Mouse (Mus musculus): ENCODE measurements around the gene Tekt4. TPM values are rescaled to one million over a fixed set of nuclear protein-coding genes. Genes with fewer than 3 reads are reported as not detected.
A peak's percentile ranks its signal among the peaks of the same experiment; 100 is the strongest.

Gene Tekt4
- polyA plus RNA-seq, 1 experiment: not detected

DNA sequence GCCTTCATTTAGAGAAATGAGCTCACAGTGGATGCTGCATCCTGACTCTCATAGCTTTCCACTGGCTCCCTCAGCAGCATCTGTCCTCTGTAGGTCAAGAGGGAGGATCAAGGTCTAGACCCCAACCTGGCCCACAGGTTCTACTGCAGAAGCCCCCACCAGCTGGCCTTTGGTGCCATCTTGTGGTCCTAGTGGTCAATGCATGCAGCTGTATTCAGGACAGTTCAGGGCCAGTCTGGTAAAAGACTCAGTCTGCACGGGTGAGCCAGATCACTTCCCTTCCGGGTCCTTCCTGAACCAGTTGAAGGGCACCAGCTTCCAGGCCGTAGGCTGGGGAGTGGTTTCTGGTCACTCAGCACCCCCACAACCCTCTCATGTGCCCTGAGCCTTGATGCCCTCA, 53.4 kb downstream of the Tekt4 start:
- no peak for TF ChIP-seq MAX (IDR thresholded peaks at IDR 0.05; ENCODE audit: low read depth)
- no peak for TF ChIP-seq POLR2AphosphoS2 (IDR thresholded peaks at IDR 0.05; ENCODE audit: insufficient read length, low read depth)
- TF ChIP-seq REST (IDR thresholded peaks at IDR 0.05; ENCODE audit: insufficient read depth, insufficient read length): no peak
- TF ChIP-seq MYOG (IDR thresholded peaks at IDR 0.05; ENCODE audit: control insufficient read depth in 1 of 3, insufficient read depth in 1 of 3, insufficient read length in 2 of 3, low read depth in 2 of 3): no peak
- TF ChIP-seq SRF (IDR thresholded peaks at IDR 0.05; ENCODE audit: control insufficient read depth, insufficient read length, low read depth): no peak
- TF ChIP-seq CEBPB (IDR thresholded peaks at IDR 0.05; ENCODE audit: insufficient read depth, poor library complexity, severe bottlenecking): no peak
- no peak for TF ChIP-seq USF1 (IDR thresholded peaks at IDR 0.05; ENCODE audit: low read depth)
- TF ChIP-seq TCF12 (IDR thresholded peaks at IDR 0.05; ENCODE audit: insufficient read depth, poor library complexity, severe bottlenecking): no peak
- TF ChIP-seq POLR2A (IDR thresholded peaks at IDR 0.05; ENCODE audit: insufficient read length, low read depth): no peak
- TF ChIP-seq TCF3 (IDR thresholded peaks at IDR 0.05; ENCODE audit: insufficient read length, low read depth): no peak
- no peak for TF ChIP-seq MYOD1 (IDR thresholded peaks at IDR 0.05; ENCODE audit: control insufficient read depth in 1 of 3, insufficient read length in 2 of 3, low read depth in 2 of 3)
- TF ChIP-seq E2F4 (IDR thresholded peaks at IDR 0.05; ENCODE audit: insufficient read depth): no peak
- Histone ChIP-seq H3K4me2 (ENCODE audit: low read depth) (no peak overlapping the region), H3K4me3 (no peak overlapping the region), H3K36me3 (ENCODE audit: control insufficient read depth, insufficient read depth) (no peaks in the 10 kb centered on the region), H3K79me2 (ENCODE audit: control insufficient read depth, insufficient read depth) (no peaks in the 10 kb centered on the region), H3ac (ENCODE audit: control insufficient read depth, insufficient read length) (no peak overlapping the region), H3K27me3 (ENCODE audit: control insufficient read depth, insufficient read depth, insufficient read length) (peaks cover 10% of the 10 kb centered on the region)

DNA sequence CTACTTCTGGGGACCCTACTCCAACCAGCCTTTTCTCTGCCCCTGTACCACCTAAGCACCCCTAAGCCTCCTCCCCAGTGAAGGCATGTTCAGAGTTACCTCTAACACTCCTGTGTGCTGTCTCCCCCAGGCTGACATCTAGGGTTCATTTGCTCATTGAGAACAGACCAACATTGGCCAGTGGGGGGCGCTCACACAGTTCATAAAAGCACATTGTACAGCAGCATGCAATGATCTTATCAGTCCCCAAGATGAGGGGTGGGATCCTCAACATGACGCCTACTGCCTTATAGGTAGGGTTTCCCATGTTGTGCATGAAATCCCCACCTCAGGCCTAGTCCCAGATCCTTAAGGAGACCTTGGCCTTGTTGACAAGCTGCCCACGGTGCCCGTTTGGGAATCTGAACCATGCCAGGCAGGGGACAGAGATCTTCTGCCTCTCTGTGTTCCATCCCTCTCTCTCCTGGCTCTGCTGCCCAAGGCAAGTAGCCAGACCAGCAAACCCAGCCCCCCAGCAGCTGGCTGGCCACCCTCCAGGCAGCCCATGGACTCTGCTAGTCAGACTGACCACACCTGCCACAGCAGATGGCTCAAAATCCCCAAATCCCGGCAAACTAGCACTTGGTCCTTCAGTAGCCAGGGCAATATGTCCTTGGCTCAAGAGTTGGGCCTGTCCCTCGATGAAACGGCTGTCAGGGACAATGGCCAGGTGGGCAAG, 54.6 kb downstream of the Tekt4 start:
- Histone ChIP-seq H3ac (ENCODE audit: control insufficient read depth, insufficient read length) (no peak overlapping the region), H3K36me3 (ENCODE audit: control insufficient read depth, insufficient read depth) (no peaks in the 10 kb centered on the region), H3K79me2 (ENCODE audit: control insufficient read depth, insufficient read depth) (no peaks in the 10 kb centered on the region), H3K27me3 (ENCODE audit: control insufficient read depth, insufficient read depth, insufficient read length) (peaks cover 10% of the 10 kb centered on the region), H3K4me2 (ENCODE audit: low read depth) (no peak overlapping the region), H3K4me3 (no peak overlapping the region)
- TF ChIP-seq SRF (IDR thresholded peaks at IDR 0.05; ENCODE audit: control insufficient read depth, insufficient read length, low read depth) (no peak), TCF12 (IDR thresholded peaks at IDR 0.05; ENCODE audit: insufficient read depth, poor library complexity, severe bottlenecking) (peak; percentile 71), MYOG (IDR thresholded peaks at IDR 0.05; ENCODE audit: control insufficient read depth in 1 of 3, insufficient read depth in 1 of 3, insufficient read length in 2 of 3, low read depth in 2 of 3) (peak; percentile 2 to 96 (median 95)), POLR2AphosphoS2 (IDR thresholded peaks at IDR 0.05; ENCODE audit: insufficient read length, low read depth) (no peak), E2F4 (IDR thresholded peaks at IDR 0.05; ENCODE audit: insufficient read depth) (no peak), TCF3 (IDR thresholded peaks at IDR 0.05; ENCODE audit: insufficient read length, low read depth) (peak; percentile 86), USF1 (IDR thresholded peaks at IDR 0.05; ENCODE audit: low read depth) (no peak), MYOD1 (IDR thresholded peaks at IDR 0.05; ENCODE audit: control insufficient read depth in 1 of 3, insufficient read length in 2 of 3, low read depth in 2 of 3) (peak in 2 of 3 experiments; percentile 94 to 98)

DNA sequence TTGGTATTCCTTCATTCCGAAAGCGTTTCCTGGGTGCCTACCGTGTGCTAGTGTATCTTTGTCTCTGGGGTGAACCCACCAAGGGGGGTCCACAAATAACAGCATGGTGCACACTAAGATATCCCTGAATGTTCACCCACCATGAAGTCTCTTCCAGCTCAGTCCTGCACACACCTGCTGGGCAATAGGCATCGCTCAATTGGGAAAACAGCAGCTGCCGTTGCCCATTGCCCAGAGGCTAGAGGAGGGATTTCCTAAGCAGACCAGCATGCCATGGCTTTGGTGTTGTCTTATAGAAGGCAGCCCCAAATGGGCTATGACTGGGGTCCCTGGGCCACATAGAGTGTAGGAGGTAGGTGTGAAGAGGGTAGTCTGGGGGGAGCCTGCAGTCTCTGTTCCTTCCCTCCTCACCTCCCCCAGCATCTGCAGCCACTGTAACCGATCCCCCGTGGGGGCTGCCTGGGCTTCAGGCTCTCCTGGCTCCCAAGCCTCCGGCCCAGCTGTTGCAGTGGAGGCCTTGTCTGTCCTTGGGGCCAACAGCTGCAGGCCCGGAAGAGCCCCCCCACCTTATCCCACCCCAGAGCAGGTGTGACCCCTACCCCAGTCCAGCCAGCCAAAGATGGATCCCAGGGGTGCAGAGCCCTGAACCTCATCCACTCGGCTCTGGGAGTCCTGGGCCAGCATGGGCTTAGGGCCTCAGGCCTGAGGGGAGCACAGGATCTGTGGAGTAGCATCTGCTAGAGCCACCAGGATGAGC, 55.8 kb downstream of the Tekt4 start:
- Histone ChIP-seq H3ac (ENCODE audit: control insufficient read depth, insufficient read length) (no peak overlapping the region), H3K36me3 (ENCODE audit: control insufficient read depth, insufficient read depth) (no peaks in the 10 kb centered on the region), H3K4me2 (ENCODE audit: low read depth) (no peak overlapping the region), H3K4me3 (no peak overlapping the region), H3K27me3 (ENCODE audit: control insufficient read depth, insufficient read depth, insufficient read length) (peaks cover 7% of the 10 kb centered on the region), H3K79me2 (ENCODE audit: control insufficient read depth, insufficient read depth) (no peaks in the 10 kb centered on the region)
- TF ChIP-seq USF1 (IDR thresholded peaks at IDR 0.05; ENCODE audit: low read depth) (no peak), TCF12 (IDR thresholded peaks at IDR 0.05; ENCODE audit: insufficient read depth, poor library complexity, severe bottlenecking) (peak; percentile 75), MYOD1 (IDR thresholded peaks at IDR 0.05; ENCODE audit: control insufficient read depth in 1 of 3, insufficient read length in 2 of 3, low read depth in 2 of 3) (peak in 2 of 3 experiments; percentile 82 to 92), CEBPB (IDR thresholded peaks at IDR 0.05; ENCODE audit: insufficient read depth, poor library complexity, severe bottlenecking) (no peak), TCF3 (IDR thresholded peaks at IDR 0.05; ENCODE audit: insufficient read length, low read depth) (peak; percentile 47), MYOG (IDR thresholded peaks at IDR 0.05; ENCODE audit: control insufficient read depth in 1 of 3, insufficient read depth in 1 of 3, insufficient read length in 2 of 3, low read depth in 2 of 3) (peak in 2 of 3 experiments; percentile 83 to 86), E2F4 (IDR thresholded peaks at IDR 0.05; ENCODE audit: insufficient read depth) (no peak), MAX (IDR thresholded peaks at IDR 0.05; ENCODE audit: low read depth) (no peak)

DNA sequence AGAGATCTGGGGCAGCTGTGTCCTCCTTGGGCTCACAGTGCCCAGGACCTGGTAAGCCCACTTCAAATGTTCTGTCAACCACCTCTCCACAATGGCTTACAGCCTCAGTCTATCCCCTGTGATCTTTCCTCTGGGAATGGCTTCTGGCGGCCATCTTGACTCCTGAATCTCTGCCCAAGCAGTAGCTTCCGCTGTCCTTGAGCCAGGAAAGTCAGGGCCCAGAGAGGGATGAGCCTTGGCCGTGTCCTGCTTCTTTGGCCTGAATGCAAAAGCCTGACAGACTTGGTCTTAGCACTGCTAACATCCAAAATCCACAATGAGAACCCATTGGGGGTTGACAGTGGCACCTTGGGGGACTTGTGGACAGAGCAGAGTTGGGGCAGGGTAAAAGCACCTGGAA, 57.5 kb downstream of the Tekt4 start:
- H3ac ChIP-seq (ENCODE audit: control insufficient read depth, insufficient read length): no peak overlapping the region
- H3K4me2 ChIP-seq (ENCODE audit: low read depth): no peak overlapping the region
- H3K79me2 ChIP-seq (ENCODE audit: control insufficient read depth, insufficient read depth): no peaks in the 10 kb centered on the region
- TF ChIP-seq POLR2A (IDR thresholded peaks at IDR 0.05; ENCODE audit: insufficient read length, low read depth) (no peak), REST (IDR thresholded peaks at IDR 0.05; ENCODE audit: insufficient read depth, insufficient read length) (no peak), POLR2AphosphoS2 (IDR thresholded peaks at IDR 0.05; ENCODE audit: insufficient read length, low read depth) (no peak), TCF12 (IDR thresholded peaks at IDR 0.05; ENCODE audit: insufficient read depth, poor library complexity, severe bottlenecking) (no peak), MYOD1 (IDR thresholded peaks at IDR 0.05; ENCODE audit: control insufficient read depth in 1 of 3, insufficient read length in 2 of 3, low read depth in 2 of 3) (no peak), MYOG (IDR thresholded peaks at IDR 0.05; ENCODE audit: control insufficient read depth in 1 of 3, insufficient read depth in 1 of 3, insufficient read length in 2 of 3, low read depth in 2 of 3) (no peak), TCF3 (IDR thresholded peaks at IDR 0.05; ENCODE audit: insufficient read length, low read depth) (no peak), CEBPB (IDR thresholded peaks at IDR 0.05; ENCODE audit: insufficient read depth, poor library complexity, severe bottlenecking) (no peak), MAX (IDR thresholded peaks at IDR 0.05; ENCODE audit: low read depth) (no peak), USF1 (IDR thresholded peaks at IDR 0.05; ENCODE audit: low read depth) (no peak), SRF (IDR thresholded peaks at IDR 0.05; ENCODE audit: control insufficient read depth, insufficient read length, low read depth) (no peak), E2F4 (IDR thresholded peaks at IDR 0.05; ENCODE audit: insufficient read depth) (no peak)
- no peaks in the 10 kb centered on the region for H3K36me3 ChIP-seq (ENCODE audit: control insufficient read depth, insufficient read depth)
- no peaks in the 10 kb centered on the region for H3K27me3 ChIP-seq (ENCODE audit: control insufficient read depth, insufficient read depth, insufficient read length)
- no peak overlapping the region for H3K4me3 ChIP-seq

All from myocyte (in vitro differentiated cells).